Mouse (Mus musculus): Measurements from ENCODE around the gene A630095N17Rik. TPM values are rescaled to one million over a fixed set of nuclear protein-coding genes. Genes with fewer than 3 reads are reported as not detected.

The A630095N17Rik gene
- polyA plus RNA-seq, 1 experiment from 2014 or later: not detected

- H3K36me3 ChIP-seq (replicated peaks; ENCODE audit: control insufficient read depth, insufficient read depth): peaks cover 22% of the 10 kb centered on the region
- H3K4me3 ChIP-seq (replicated peaks; ENCODE audit: low read length): peak overlapping the region; percentile 25
- no peak for DNase-seq (ENCODE audit: low spot score)
- no peaks in the 10 kb centered on the region for H3K9me3 ChIP-seq (ENCODE audit: control insufficient read depth, low read length)
- H3K4me1 ChIP-seq (replicated peaks; ENCODE audit: control insufficient read depth, insufficient read depth, low read length): peaks cover 28% of the 10 kb centered on the region
- ATAC-seq (ENCODE audit: low FRiP score): no peak
- H3K4me2 ChIP-seq (replicated peaks): peak overlapping the region; percentile 93
- H3K27me3 ChIP-seq (ENCODE audit: control insufficient read depth, insufficient read depth, low read length): no peaks in the 10 kb centered on the region
- WGBS: 14% methylated on average over 34 of the region's 34 CpGs
- H3K9ac ChIP-seq: peak overlapping the region; percentile 52
- no peak overlapping the region for H3K27ac ChIP-seq
These were observed 22.8 kb downstream of the A630095N17Rik start for GRCm38 (mm10) chr1:75208967-75209678.

- no peaks in the 10 kb centered on the region for H3K27me3 ChIP-seq (ENCODE audit: control insufficient read depth, insufficient read depth, low read length)
- 90% methylated on average over 1 of the region's 1 CpGs for WGBS
- no peaks in the 10 kb centered on the region for H3K4me1 ChIP-seq (replicated peaks; ENCODE audit: control insufficient read depth, insufficient read depth, low read length)
- peaks cover 31% of the 10 kb centered on the region for H3K36me3 ChIP-seq (replicated peaks; ENCODE audit: control insufficient read depth, insufficient read depth)
- H3K27ac ChIP-seq: no peak overlapping the region
- H3K9ac ChIP-seq: no peak overlapping the region
- ATAC-seq (ENCODE audit: low FRiP score): no peak
- no peak overlapping the region for H3K4me2 ChIP-seq (replicated peaks)
- no peaks in the 10 kb centered on the region for H3K9me3 ChIP-seq (ENCODE audit: control insufficient read depth, low read length)
- H3K4me3 ChIP-seq (replicated peaks; ENCODE audit: low read length): no peak overlapping the region
- no peak for DNase-seq (ENCODE audit: low spot score)
These were observed 30.7 kb downstream of the A630095N17Rik start for GRCm38 (mm10) chr1:75201236-75201635.

- Histone ChIP-seq H3K4me2 (replicated peaks) (peak overlapping the region; percentile 99), H3K4me1 (replicated peaks; ENCODE audit: control insufficient read depth, insufficient read depth, low read length) (peaks cover 26% of the 10 kb centered on the region), H3K9ac (peak overlapping the region; percentile 82), H3K4me3 (replicated peaks; ENCODE audit: low read length) (peak overlapping the region; percentile 78), H3K27ac (peak overlapping the region; percentile 88), H3K27me3 (ENCODE audit: control insufficient read depth, insufficient read depth, low read length) (no peaks in the 10 kb centered on the region), H3K36me3 (replicated peaks; ENCODE audit: control insufficient read depth, insufficient read depth) (peaks cover 48% of the 10 kb centered on the region), H3K9me3 (ENCODE audit: control insufficient read depth, low read length) (no peaks in the 10 kb centered on the region)
- peak; percentile 28 for DNase-seq (ENCODE audit: low spot score)
- under 1% methylated on average over 19 of the region's 19 CpGs for WGBS
- no peak for ATAC-seq (ENCODE audit: low FRiP score)
These were observed 39.5 kb downstream of the A630095N17Rik start for GRCm38 (mm10) chr1:75192452-75192851.

- Histone ChIP-seq H3K4me1 (replicated peaks; ENCODE audit: control insufficient read depth, insufficient read depth, low read length) (peaks cover 26% of the 10 kb centered on the region), H3K9me3 (ENCODE audit: control insufficient read depth, low read length) (no peaks in the 10 kb centered on the region), H3K36me3 (replicated peaks; ENCODE audit: control insufficient read depth, insufficient read depth) (peaks cover 49% of the 10 kb centered on the region), H3K4me2 (replicated peaks) (peak within 1 kb of the TSS; percentile 99), H3K27ac (peak within 1 kb of the TSS; percentile 96), H3K4me3 (replicated peaks; ENCODE audit: low read length) (peak within 1 kb of the TSS; percentile 78), H3K9ac (peak within 1 kb of the TSS; percentile 89), H3K27me3 (ENCODE audit: control insufficient read depth, insufficient read depth, low read length) (no peaks in the 10 kb centered on the region)
- ATAC-seq (ENCODE audit: low FRiP score) (peak; percentile 99), DNase-seq (ENCODE audit: low spot score) (peak; percentile 93)
- WGBS: under 1% methylated on average over 54 of the region's 56 CpGs
These were observed 40.1 kb downstream of the A630095N17Rik start, which contains the start of the genes Ankzf1 and Atg9a for GRCm38 (mm10) chr1:75191622-75192402. TSS of gene Ankzf1 (plus strand) at chr1:75192151. TSS of gene Atg9a (minus strand) at chr1:75192196.

GRCm38 (mm10) chr1:75191258-75191621 is 40.7 kb downstream of the A630095N17Rik start:
- H3K27me3 ChIP-seq (ENCODE audit: control insufficient read depth, insufficient read depth, low read length): no peaks in the 10 kb centered on the region
- H3K4me3 ChIP-seq (replicated peaks; ENCODE audit: low read length): peak overlapping the region; percentile 78
- peaks cover 49% of the 10 kb centered on the region for H3K36me3 ChIP-seq (replicated peaks; ENCODE audit: control insufficient read depth, insufficient read depth)
- WGBS: 43% methylated on average over 5 of the region's 5 CpGs
- H3K27ac ChIP-seq: peak overlapping the region; percentile 96
- ATAC-seq (ENCODE audit: low FRiP score): no peak
- peaks cover 26% of the 10 kb centered on the region for H3K4me1 ChIP-seq (replicated peaks; ENCODE audit: control insufficient read depth, insufficient read depth, low read length)
- H3K9ac ChIP-seq: peak overlapping the region; percentile 89
- no peak for DNase-seq (ENCODE audit: low spot score)
- peak overlapping the region; percentile 92 for H3K4me2 ChIP-seq (replicated peaks)
- no peaks in the 10 kb centered on the region for H3K9me3 ChIP-seq (ENCODE audit: control insufficient read depth, low read length)

- peaks cover 26% of the 10 kb centered on the region for H3K4me1 ChIP-seq (replicated peaks; ENCODE audit: control insufficient read depth, insufficient read depth, low read length)
- H3K4me2 ChIP-seq (replicated peaks): peak overlapping the region; percentile 92
- no peak overlapping the region for H3K27ac ChIP-seq
- no peaks in the 10 kb centered on the region for H3K9me3 ChIP-seq (ENCODE audit: control insufficient read depth, low read length)
- no peak overlapping the region for H3K4me3 ChIP-seq (replicated peaks; ENCODE audit: low read length)
- H3K27me3 ChIP-seq (ENCODE audit: control insufficient read depth, insufficient read depth, low read length): no peaks in the 10 kb centered on the region
- no peak for ATAC-seq (ENCODE audit: low FRiP score)
- 0 out of 2 replicates have a peak overlapping the region, but pooled peaks have one; percentile 89 for H3K9ac ChIP-seq
- 76% methylated on average over 2 of the region's 2 CpGs for WGBS
- DNase-seq (ENCODE audit: low spot score): no peak
- peaks cover 49% of the 10 kb centered on the region for H3K36me3 ChIP-seq (replicated peaks; ENCODE audit: control insufficient read depth, insufficient read depth)
These were observed 41.3 kb downstream of the A630095N17Rik start for GRCm38 (mm10) chr1:75190577-75190976.

GRCm38 (mm10) chr1:75187914-75188483 is 43.9 kb downstream of the A630095N17Rik start:
- Histone ChIP-seq H3K4me1 (replicated peaks; ENCODE audit: control insufficient read depth, insufficient read depth, low read length) (peaks cover 20% of the 10 kb centered on the region), H3K9ac (no peak overlapping the region), H3K27ac (no peak overlapping the region), H3K4me3 (replicated peaks; ENCODE audit: low read length) (no peak overlapping the region), H3K36me3 (replicated peaks; ENCODE audit: control insufficient read depth, insufficient read depth) (peaks cover 68% of the 10 kb centered on the region), H3K4me2 (replicated peaks) (no peak overlapping the region), H3K9me3 (ENCODE audit: control insufficient read depth, low read length) (no peaks in the 10 kb centered on the region), H3K27me3 (ENCODE audit: control insufficient read depth, insufficient read depth, low read length) (no peaks in the 10 kb centered on the region)
- DNase-seq (ENCODE audit: low spot score): no peak
- no peak for ATAC-seq (ENCODE audit: low FRiP score)
- 98% methylated on average over 2 of the region's 2 CpGs for WGBS

- Histone ChIP-seq H3K4me2 (replicated peaks) (no peak overlapping the region), H3K9ac (no peak overlapping the region), H3K4me3 (replicated peaks; ENCODE audit: low read length) (no peak overlapping the region), H3K9me3 (ENCODE audit: control insufficient read depth, low read length) (no peaks in the 10 kb centered on the region), H3K4me1 (replicated peaks; ENCODE audit: control insufficient read depth, insufficient read depth, low read length) (peaks cover 13% of the 10 kb centered on the region), H3K27ac (no peak overlapping the region), H3K27me3 (ENCODE audit: control insufficient read depth, insufficient read depth, low read length) (no peaks in the 10 kb centered on the region), H3K36me3 (replicated peaks; ENCODE audit: control insufficient read depth, insufficient read depth) (peaks cover 77% of the 10 kb centered on the region)
- ATAC-seq (ENCODE audit: low FRiP score) (no peak), DNase-seq (ENCODE audit: low spot score) (no peak)
These were observed 44.8 kb downstream of the A630095N17Rik start for GRCm38 (mm10) chr1:75187126-75187525.

GRCm38 (mm10) chr1:75185495-75185894 is 46.4 kb downstream of the A630095N17Rik start:
- H3K4me1 ChIP-seq (replicated peaks; ENCODE audit: control insufficient read depth, insufficient read depth, low read length): peaks cover 6% of the 10 kb centered on the region; the same call in 1 of the 2 replicates
- no peak for ATAC-seq (ENCODE audit: low FRiP score)
- 93% methylated on average over 11 of the region's 11 CpGs for WGBS
- H3K9ac ChIP-seq: no peak overlapping the region
- H3K27me3 ChIP-seq (ENCODE audit: control insufficient read depth, insufficient read depth, low read length): no peaks in the 10 kb centered on the region
- DNase-seq (ENCODE audit: low spot score): no peak
- H3K9me3 ChIP-seq (ENCODE audit: control insufficient read depth, low read length): no peaks in the 10 kb centered on the region
- no peak overlapping the region for H3K4me3 ChIP-seq (replicated peaks; ENCODE audit: low read length)
- H3K27ac ChIP-seq: no peak overlapping the region
- H3K4me2 ChIP-seq (replicated peaks): no peak overlapping the region
- peaks cover 86% of the 10 kb centered on the region for H3K36me3 ChIP-seq (replicated peaks; ENCODE audit: control insufficient read depth, insufficient read depth)
